Mouse (Mus musculus) midbrain, embryonic 13.5 days (tissue): ENCODE measurements around the gene Tmc1. TPM values are rescaled to one million over a fixed set of nuclear protein-coding genes. Genes with fewer than 3 reads are reported as not detected.
A peak's percentile ranks its signal among the peaks of the same experiment; 100 is the strongest.

Experiments used
- ATAC-seq: fragments of 200-750 bp; cut with Nextera tagmentation; 2 replicates; pipeline ENCODE4 v1.8.0; 2017; ENCODE audit warnings: mild to moderate bottlenecking, moderate TSS enrichment, moderate library complexity
- H3K27ac ChIP-seq: fragments of 300-500 bp; sonication (generic); 2 replicates; pipeline ENCODE4 v1.5.1; 2015; ENCODE audit warnings: inconsistent platforms, mild to moderate bottlenecking, moderate library complexity
- H3K27me3 ChIP-seq: fragments of 300-500 bp; sonication (generic); 2 replicates; pipeline ENCODE4 v1.6.1; 2015; ENCODE audit warnings: mild to moderate bottlenecking, inconsistent platforms
- H3K36me3 ChIP-seq: fragments of 300-500 bp; sonication (generic); 2 replicates; pipeline ENCODE4 v1.6.1; 2015; ENCODE audit warnings: mild to moderate bottlenecking, inconsistent platforms
- H3K4me1 ChIP-seq: fragments of 300-500 bp; sonication (generic); replicated peaks from 2 replicates; pipeline ENCODE4 v1.6.1; 2015; ENCODE audit warnings: inconsistent platforms
- H3K4me2 ChIP-seq: fragments of 300-500 bp; sonication (generic); replicated peaks from 2 replicates; pipeline ENCODE4 v1.6.1; 2015; ENCODE audit warnings: moderate library complexity, mild to moderate bottlenecking, inconsistent platforms
- H3K4me3 ChIP-seq: fragments of 300-500 bp; sonication (generic); replicated peaks from 2 replicates; pipeline ENCODE4 v1.5.1; 2015; ENCODE audit warnings: mild to moderate bottlenecking, inconsistent platforms
- H3K9ac ChIP-seq: fragments of 300-500 bp; sonication (generic); replicated peaks from 2 replicates; pipeline ENCODE4 v1.6.1; 2015; ENCODE audit warnings: mild to moderate bottlenecking, inconsistent platforms
- H3K9me3 ChIP-seq: fragments of 300-500 bp; sonication (generic); 2 replicates; pipeline ENCODE4 v1.6.1; 2016; ENCODE audit warnings: mild to moderate bottlenecking, inconsistent platforms
- WGBS: fragments of 180-500 bp; shearing (Covaris S2); methylation state at CpG from one replicate; pipeline ENCODE4 v1.1.7; 2015; 5-methylcytosine and 5-hydroxymethylcytosine counted together
- polyA plus RNA-seq: library from polyadenylated mRNA; unstranded; fragments of >200 nt; fragmentation: Nextera tagmentation; extraction: Ambion mirVana; gene quantifications from 2 replicates; pipeline ENCODE4 v1.2.1, GENCODE M21; 2015

Gene Tmc1
- polyA plus RNA-seq, 1 experiment from 2014 or later = 0.07 TPM

DNA sequence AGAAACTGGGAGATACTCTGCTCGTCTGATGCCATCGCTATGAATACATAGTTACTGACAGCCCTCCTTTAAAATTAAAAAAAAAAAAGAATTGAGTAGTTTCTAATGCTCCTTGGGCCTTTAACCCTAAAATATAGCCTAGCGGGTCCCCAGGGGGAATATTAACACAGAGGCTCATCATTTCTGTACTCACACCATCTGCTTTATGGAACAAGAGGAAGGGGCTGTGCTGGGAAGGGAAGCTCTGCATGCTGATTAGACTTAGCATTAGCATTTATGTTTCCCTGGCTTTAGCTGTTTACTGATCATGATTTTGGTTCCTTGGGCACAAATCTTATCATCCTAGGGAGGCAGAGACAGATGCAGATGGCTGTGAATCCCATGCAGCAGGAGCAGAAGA lies 159.0 kb downstream of the Tmc1 start:
- Histone ChIP-seq H3K4me1 (0 out of 2 replicates have a peak, but pooled peaks cover 2% of the 10 kb centered on the region), H3K27ac (0 out of 2 replicates have a peak overlapping the region, but pooled peaks have one; percentile 16), H3K4me2 (no peak overlapping the region), H3K9ac (no peak overlapping the region), H3K9me3 (no peaks in the 10 kb centered on the region), H3K4me3 (no peak overlapping the region), H3K27me3 (no peaks in the 10 kb centered on the region), H3K36me3 (no peaks in the 10 kb centered on the region)
- WGBS = 79% methylated on average over 3 of the region's 3 CpGs
- ATAC-seq = peak; percentile 43; the same call in 1 of the 2 replicates

DNA sequence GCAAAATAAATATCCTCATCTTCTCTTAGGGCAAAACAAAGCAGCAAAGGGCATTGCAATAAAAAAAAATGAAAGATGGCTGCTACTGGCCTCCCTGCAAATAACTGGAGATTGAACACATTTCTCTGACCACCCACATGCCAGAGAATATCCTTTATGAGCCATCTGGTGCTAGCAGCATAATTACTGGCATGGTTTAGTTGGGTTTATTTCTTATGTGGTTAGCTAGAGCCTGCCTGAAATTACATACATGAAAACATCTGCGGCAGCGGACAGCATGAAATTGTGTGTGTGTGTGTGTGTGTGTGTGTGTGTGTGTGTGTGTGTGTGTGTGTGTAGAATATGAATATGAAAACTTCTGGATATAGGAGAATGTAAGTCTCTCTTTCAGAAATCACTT lies 161.2 kb downstream of the Tmc1 start:
- no peaks in the 10 kb centered on the region for H3K27me3 ChIP-seq
- no peak overlapping the region for H3K27ac ChIP-seq
- no peak overlapping the region for H3K4me2 ChIP-seq
- no peaks in the 10 kb centered on the region for H3K9me3 ChIP-seq
- H3K9ac ChIP-seq = no peak overlapping the region
- no peak for ATAC-seq
- WGBS = 86% methylated on average over 2 of the region's 2 CpGs
- H3K4me3 ChIP-seq = no peak overlapping the region
- H3K4me1 ChIP-seq = 0 out of 2 replicates have a peak, but pooled peaks cover 2% of the 10 kb centered on the region
- no peaks in the 10 kb centered on the region for H3K36me3 ChIP-seq

DNA sequence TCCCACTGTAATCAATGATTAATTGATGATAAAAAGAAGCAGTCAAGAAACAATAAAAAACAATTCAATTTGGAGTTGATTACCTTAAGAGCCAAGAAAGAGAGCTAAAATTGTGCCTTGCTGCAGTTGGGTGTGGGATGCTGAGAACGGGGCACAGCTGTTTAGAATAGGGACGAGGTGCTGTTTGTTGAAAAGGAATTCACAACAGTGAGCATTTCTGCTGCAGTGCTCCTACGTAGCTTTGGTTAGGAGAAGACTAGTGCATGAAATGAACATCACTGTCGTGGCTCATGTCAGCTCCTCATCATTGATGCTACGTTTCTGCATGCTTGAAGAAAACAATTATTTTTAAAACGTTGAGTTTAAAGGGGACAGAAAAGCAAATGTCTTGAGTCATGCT lies 166.7 kb downstream of the Tmc1 start:
- Histone ChIP-seq H3K36me3 (no peaks in the 10 kb centered on the region), H3K27ac (no peak overlapping the region), H3K4me1 (no peaks in the 10 kb centered on the region), H3K4me2 (no peak overlapping the region), H3K4me3 (no peak overlapping the region), H3K9me3 (no peaks in the 10 kb centered on the region), H3K27me3 (no peaks in the 10 kb centered on the region), H3K9ac (no peak overlapping the region)
- 85% methylated on average over 6 of the region's 6 CpGs for WGBS
- no peak for ATAC-seq

DNA sequence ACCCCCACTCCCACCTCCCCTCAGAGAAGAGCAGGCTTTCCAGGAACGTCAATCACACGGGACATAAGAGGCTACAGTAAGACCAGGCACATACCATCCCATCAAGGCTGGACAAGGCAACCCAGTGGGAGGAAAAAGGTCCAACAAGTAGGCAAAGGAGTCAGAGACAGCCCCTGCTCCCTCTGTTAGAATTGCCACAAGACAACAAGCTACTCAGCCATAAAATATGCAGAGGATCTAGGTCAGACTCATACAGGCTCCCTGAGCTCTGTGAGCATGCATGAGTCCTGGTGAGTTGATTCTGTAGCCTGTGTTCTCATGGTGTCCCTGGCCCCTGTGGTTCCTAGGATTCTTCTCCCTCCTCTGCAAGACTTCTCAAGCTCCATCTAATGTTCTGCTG lies 178.3 kb downstream of the Tmc1 start:
- Histone ChIP-seq H3K9ac (no peak overlapping the region), H3K36me3 (no peaks in the 10 kb centered on the region), H3K27me3 (no peaks in the 10 kb centered on the region), H3K4me3 (no peak overlapping the region), H3K4me2 (no peak overlapping the region), H3K9me3 (no peaks in the 10 kb centered on the region), H3K4me1 (no peaks in the 10 kb centered on the region), H3K27ac (no peak overlapping the region)
- no peak for ATAC-seq
- WGBS = 79% methylated on average over 2 of the region's 2 CpGs

DNA sequence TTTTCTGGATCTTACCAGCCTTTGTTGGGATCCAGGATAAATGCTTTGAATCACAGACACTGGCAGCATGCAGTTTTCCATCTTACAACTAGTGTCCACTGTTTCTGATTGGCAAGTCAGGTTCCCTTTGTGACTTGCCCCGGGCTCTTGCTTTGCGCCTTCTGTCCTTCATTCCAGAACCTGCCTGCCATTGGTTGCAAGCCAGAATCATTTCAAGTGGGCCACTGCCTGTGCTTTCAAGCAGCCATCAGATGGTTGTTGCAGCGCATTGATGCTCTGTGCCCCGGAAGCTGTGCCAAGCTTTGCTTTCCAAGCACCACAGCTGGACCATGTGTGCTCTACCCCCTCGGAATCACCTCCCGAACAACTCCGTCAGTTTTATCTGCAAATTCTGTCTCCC lies 180.1 kb downstream of the Tmc1 start:
- Histone ChIP-seq H3K9me3 (no peaks in the 10 kb centered on the region), H3K27me3 (no peaks in the 10 kb centered on the region), H3K27ac (no peak overlapping the region), H3K36me3 (no peaks in the 10 kb centered on the region), H3K4me1 (no peaks in the 10 kb centered on the region), H3K9ac (no peak overlapping the region), H3K4me2 (no peak overlapping the region), H3K4me3 (no peak overlapping the region)
- ATAC-seq = no peak
- 91% methylated on average over 7 of the region's 7 CpGs for WGBS

DNA sequence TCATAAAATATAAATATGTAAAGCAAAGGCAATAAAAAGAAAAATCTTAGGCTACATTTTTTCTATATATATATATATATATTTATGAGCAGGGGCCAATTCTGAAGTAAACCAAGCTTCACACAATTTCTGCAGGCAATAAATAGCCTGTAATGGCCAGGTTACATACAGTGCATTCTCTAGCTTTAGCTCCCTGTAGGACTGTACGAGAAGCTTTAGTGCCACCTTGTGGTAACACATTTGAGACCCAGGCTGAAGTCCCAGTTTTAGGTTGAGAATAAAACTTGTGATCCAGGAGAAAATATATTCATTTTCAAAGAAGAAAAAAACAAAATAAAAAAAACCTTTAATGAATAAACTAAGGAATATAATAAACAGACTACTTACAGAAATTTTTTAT lies 189.8 kb downstream of the Tmc1 start:
- Histone ChIP-seq H3K27ac (no peak overlapping the region), H3K36me3 (no peaks in the 10 kb centered on the region), H3K9me3 (no peaks in the 10 kb centered on the region), H3K4me1 (no peaks in the 10 kb centered on the region), H3K4me2 (no peak overlapping the region), H3K9ac (no peak overlapping the region), H3K4me3 (no peak overlapping the region), H3K27me3 (no peaks in the 10 kb centered on the region)
- peak; percentile 87 for ATAC-seq
- 24% methylated on average over 1 of the region's 1 CpGs for WGBS

DNA sequence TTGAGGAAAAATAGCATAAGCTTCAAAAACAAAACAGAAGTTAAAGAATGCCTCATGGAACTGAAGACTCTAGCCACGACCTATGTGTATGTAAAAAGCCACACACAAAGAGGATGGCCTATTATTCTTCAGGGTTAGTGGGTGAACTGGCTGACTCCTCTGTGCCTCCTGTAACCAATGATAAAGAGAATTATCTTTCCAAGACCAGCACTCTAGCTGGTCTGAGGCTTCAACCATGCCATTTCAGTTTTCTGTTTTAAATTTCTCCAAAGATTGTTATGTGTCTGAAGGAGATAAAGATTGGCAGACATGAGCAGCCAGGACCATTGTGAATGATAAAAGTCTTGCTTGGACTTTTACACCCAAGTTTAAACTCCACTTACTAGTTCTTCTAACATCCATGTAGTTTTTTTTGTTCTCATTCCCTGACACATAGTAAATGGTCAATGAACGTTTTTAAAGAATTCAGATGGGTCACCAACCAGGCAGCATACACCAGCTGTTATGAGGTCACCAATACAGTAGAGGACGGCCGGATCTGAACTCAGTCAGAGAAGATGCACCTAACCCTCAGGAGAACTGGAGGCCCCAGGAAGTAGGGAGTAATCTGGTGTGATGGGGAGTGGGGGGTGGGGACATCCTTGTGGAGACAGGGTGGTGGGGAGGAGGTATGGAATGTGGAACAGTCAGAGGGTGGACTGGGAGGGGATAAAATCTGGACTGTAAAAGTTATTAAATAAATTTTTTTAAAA lies 192.2 kb downstream of the Tmc1 start:
- Histone ChIP-seq H3K27ac (no peak overlapping the region), H3K9ac (no peak overlapping the region), H3K4me2 (no peak overlapping the region), H3K27me3 (no peaks in the 10 kb centered on the region), H3K4me3 (no peak overlapping the region), H3K36me3 (no peaks in the 10 kb centered on the region), H3K4me1 (no peaks in the 10 kb centered on the region), H3K9me3 (no peaks in the 10 kb centered on the region)
- no peak for ATAC-seq
- WGBS = 73% methylated on average over 4 of the region's 4 CpGs

DNA sequence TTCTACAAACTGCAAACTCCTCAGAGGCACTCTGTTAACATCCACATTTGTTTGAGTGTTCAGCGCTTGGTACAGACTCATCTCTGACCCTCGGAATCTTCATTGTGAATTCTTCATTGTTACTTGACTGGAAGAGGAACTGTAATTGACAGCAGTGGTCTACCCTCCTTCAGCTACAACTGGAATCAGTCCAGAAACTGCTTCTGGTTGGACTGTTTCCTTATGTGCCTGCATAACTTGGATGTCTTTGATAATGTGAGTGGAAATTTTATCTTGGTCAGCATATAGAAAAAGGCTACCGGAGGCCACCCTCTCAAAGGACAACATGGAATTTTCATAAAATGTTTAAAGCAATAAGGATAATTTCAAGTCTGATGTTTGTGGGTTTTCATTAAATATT lies 192.9 kb downstream of the Tmc1 start:
- Histone ChIP-seq H3K9ac (no peak overlapping the region), H3K36me3 (no peaks in the 10 kb centered on the region), H3K27ac (no peak overlapping the region), H3K4me3 (no peak overlapping the region), H3K9me3 (no peaks in the 10 kb centered on the region), H3K4me1 (no peaks in the 10 kb centered on the region), H3K4me2 (no peak overlapping the region), H3K27me3 (no peaks in the 10 kb centered on the region)
- no peak for ATAC-seq
- WGBS = 85% methylated on average over 3 of the region's 3 CpGs

DNA sequence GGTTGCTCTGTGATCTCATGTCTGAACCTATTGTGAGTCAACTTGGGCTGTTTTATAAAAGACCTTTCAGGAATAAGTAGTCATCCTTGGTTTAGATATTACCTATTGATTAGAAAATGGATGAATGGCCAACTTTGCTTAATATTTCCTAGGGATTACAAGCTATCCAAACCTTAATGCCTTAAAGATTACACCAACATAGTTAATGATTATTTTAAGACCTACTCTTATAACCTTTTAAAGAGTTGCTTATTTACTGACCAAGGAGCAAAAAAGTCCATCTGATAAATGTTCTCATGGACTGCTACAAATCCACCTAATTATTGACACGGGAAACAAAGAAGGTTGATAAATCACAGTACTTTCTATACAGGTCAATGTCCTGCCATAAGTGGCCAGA lies 209.4 kb downstream of the Tmc1 start:
- Histone ChIP-seq H3K27me3 (no peaks in the 10 kb centered on the region), H3K4me2 (no peak overlapping the region), H3K36me3 (no peaks in the 10 kb centered on the region), H3K27ac (no peak overlapping the region), H3K4me3 (no peak overlapping the region), H3K4me1 (no peaks in the 10 kb centered on the region), H3K9me3 (no peaks in the 10 kb centered on the region), H3K9ac (no peak overlapping the region)
- ATAC-seq = no peak
- WGBS = 91% methylated on average over 1 of the region's 1 CpGs

Other genes starting within 250 kb of the Tmc1 start
- 0.12 and 0.24 TPM in 2 replicates for gene Aldh1a7, start 226.6 kb downstream of the Tmc1 start, polyA plus RNA-seq